Mouse (Mus musculus) MEL (cell line): Measurements from ENCODE around the gene Tnnc2. TPM values are rescaled to one million over a fixed set of nuclear protein-coding genes. Genes with fewer than 3 reads are reported as not detected.

Source experiments
- DNase-seq: peaks from one replicate; pipeline ENCODE4 v3.0.0; 2011; ENCODE audit warnings: low read depth, low spot score
- H3K27ac ChIP-seq: 2 replicates; pipeline ENCODE4 v1.5.1; 2012; ENCODE audit warnings: low read depth, mild to moderate bottlenecking, control low read depth, low read length, moderate library complexity; ENCODE audit not compliant: control insufficient read depth
- H3K27me3 ChIP-seq, 2 experiments: fragments of 150-350 bp in 1 of 2; sonication (generic) in 1 of 2; 2 replicates each; pipeline ENCODE4 v1.6.1; 2012; ENCODE audit warnings: low read length in 2 of 2, mild to moderate bottlenecking in 2 of 2, improper control_type of control experiment in 1 of 2, moderate library complexity in 1 of 2; ENCODE audit not compliant: insufficient read depth in 2 of 2, control insufficient read depth in 1 of 2
- H3K36me3 ChIP-seq, 2 experiments: 2 replicates each; pipeline ENCODE4 v1.6.1; 2012 to 2014; ENCODE audit warnings: low read length in 2 of 2, improper control_type of control experiment in 1 of 2, inconsistent platforms in 1 of 2, mild to moderate bottlenecking in 1 of 2; ENCODE audit not compliant: insufficient read depth in 2 of 2, control insufficient read depth in 1 of 2
- H3K4me1 ChIP-seq, 2 experiments: fragments of 150-350 bp in 1 of 2; sonication (generic) in 1 of 2; 2 replicates each; pipeline ENCODE4 v1.6.1; 2012; ENCODE audit warnings: low read length in 2 of 2, improper control_type of control experiment in 1 of 2, mild to moderate bottlenecking in 1 of 2; ENCODE audit not compliant: insufficient read depth in 2 of 2, control insufficient read depth in 1 of 2
- H3K4me3 ChIP-seq, 2 experiments: fragments of 150-350 bp in 1 of 2; sonication (generic) in 1 of 2; 2 replicates each; pipeline ENCODE4 v1.5.1; 2012; ENCODE audit warnings: low read depth in 2 of 2, low read length in 2 of 2, mild to moderate bottlenecking in 2 of 2, moderate library complexity in 2 of 2, control low read depth in 1 of 2, improper control_type of control experiment in 1 of 2; ENCODE audit not compliant: control insufficient read depth in 1 of 2, insufficient read depth in 1 of 2
- H3K79me2 ChIP-seq: 2 replicates; pipeline ENCODE4 v1.6.1; 2012; ENCODE audit warnings: mild to moderate bottlenecking, low read length, moderate library complexity; ENCODE audit not compliant: control insufficient read depth, poor library complexity, insufficient read depth
- H3K9ac ChIP-seq: 2 replicates; pipeline ENCODE4 v1.6.1; 2012; ENCODE audit warnings: low read depth, mild to moderate bottlenecking, control low read depth, low read length, moderate library complexity; ENCODE audit not compliant: control insufficient read depth, poor library complexity, severe bottlenecking
- H3K9me3 ChIP-seq: fragments of 150-350 bp; sonication (generic); replicated peaks from 2 replicates; pipeline ENCODE4 v1.6.1; 2012; ENCODE audit warnings: mild to moderate bottlenecking, low read length, improper control_type of control experiment, moderate library complexity; ENCODE audit not compliant: insufficient read depth
- BHLHE40 ChIP-seq: IDR thresholded peaks from 2 replicates; pipeline ENCODE4 v1.6.1; 2012; ENCODE audit warnings: low read depth, mild to moderate bottlenecking, inconsistent platforms, low read length, improper control_type of control experiment, borderline replicate concordance
- CHD2 ChIP-seq: IDR thresholded peaks from 2 replicates; pipeline ENCODE4 v1.6.1; 2011; ENCODE audit warnings: low read length, improper control_type of control experiment
- CTCF ChIP-seq, 3 experiments: IDR thresholded peaks in 2 of 3; conservative IDR thresholded peaks in 1 of 3; 2 replicates each; pipeline ENCODE4 v1.5.1; 2011 to 2012; ENCODE audit warnings: low read length in 3 of 3, low read depth in 2 of 3, mild to moderate bottlenecking in 2 of 3, improper control_type of control experiment in 1 of 3, inconsistent platforms in 1 of 3, mixed read lengths in 1 of 3, moderate library complexity in 1 of 3; ENCODE audit not compliant: control insufficient read depth in 1 of 3, insufficient read depth in 1 of 3, poor library complexity in 1 of 3, severe bottlenecking in 1 of 3
- E2F4 ChIP-seq: IDR thresholded peaks from 2 replicates; pipeline ENCODE4 v1.6.1; 2011; ENCODE audit warnings: low read depth, low read length, improper control_type of control experiment, borderline replicate concordance
- EP300 ChIP-seq, 2 experiments: IDR thresholded peaks; 2 replicates each; pipeline ENCODE4 v1.6.1; 2011; ENCODE audit warnings: improper control_type of control experiment in 2 of 2, low read length in 2 of 2, low read depth in 1 of 2, mild to moderate bottlenecking in 1 of 2
- ETS1 ChIP-seq: IDR thresholded peaks from 2 replicates; pipeline ENCODE4 v1.6.1; 2012; ENCODE audit warnings: low read depth, mild to moderate bottlenecking, inconsistent platforms, low read length, improper control_type of control experiment, moderate library complexity
- HCFC1 ChIP-seq: IDR thresholded peaks from 2 replicates; pipeline ENCODE4 v1.6.1; 2012; ENCODE audit warnings: low read depth, mild to moderate bottlenecking, inconsistent platforms, low read length, improper control_type of control experiment, moderate library complexity
- JUND ChIP-seq: IDR thresholded peaks from 2 replicates; pipeline ENCODE4 v1.6.1; 2011; ENCODE audit warnings: low read depth, mild to moderate bottlenecking, improper control_type of control experiment, low read length
- MAX ChIP-seq: IDR thresholded peaks from 2 replicates; pipeline ENCODE4 v1.6.1; 2011; ENCODE audit warnings: low read length, improper control_type of control experiment
- MXI1 ChIP-seq: IDR thresholded peaks from 2 replicates; pipeline ENCODE4 v1.6.1; 2011; ENCODE audit warnings: mild to moderate bottlenecking, low read depth, low read length, improper control_type of control experiment
- NELFE ChIP-seq: IDR thresholded peaks from 2 replicates; pipeline ENCODE4 v1.6.1; 2011; ENCODE audit warnings: low read depth, low read length, improper control_type of control experiment
- NRF1 ChIP-seq: IDR thresholded peaks from 2 replicates; pipeline ENCODE4 v1.6.1; 2014; ENCODE audit warnings: low read depth, mild to moderate bottlenecking, inconsistent platforms, low read length, improper control_type of control experiment, moderate library complexity; ENCODE audit not compliant: poor library complexity, insufficient read depth, severe bottlenecking
- POLR2A ChIP-seq, 2 experiments: IDR thresholded peaks; 2 replicates each; pipeline ENCODE4 v1.6.1; 2011 to 2012; ENCODE audit warnings: low read length in 2 of 2, mild to moderate bottlenecking in 2 of 2, control low read depth in 1 of 2, improper control_type of control experiment in 1 of 2, low read depth in 1 of 2, moderate library complexity in 1 of 2; ENCODE audit not compliant: control insufficient read depth in 1 of 2, insufficient read depth in 1 of 2, poor library complexity in 1 of 2
- POLR2AphosphoS2 ChIP-seq: IDR thresholded peaks from 2 replicates; pipeline ENCODE4 v1.6.1; 2011; ENCODE audit warnings: low read length, improper control_type of control experiment
- RAD21 ChIP-seq: IDR thresholded peaks from 2 replicates; pipeline ENCODE4 v1.6.1; 2011; ENCODE audit warnings: mild to moderate bottlenecking, low read depth, low read length, improper control_type of control experiment
- RCOR1 ChIP-seq: IDR thresholded peaks from 2 replicates; pipeline ENCODE4 v1.6.1; 2012; ENCODE audit warnings: low read depth, mild to moderate bottlenecking, inconsistent platforms, low read length, improper control_type of control experiment
- TBP ChIP-seq: IDR thresholded peaks from 2 replicates; pipeline ENCODE4 v1.8.0; 2011; ENCODE audit warnings: low read depth, low read length, improper control_type of control experiment
- TCF12 ChIP-seq: IDR thresholded peaks from 2 replicates; pipeline ENCODE4 v1.6.1; 2014; ENCODE audit warnings: low read depth, mild to moderate bottlenecking, inconsistent platforms, low read length, improper control_type of control experiment, moderate library complexity
- ZKSCAN1 ChIP-seq: IDR thresholded peaks from 2 replicates; pipeline ENCODE4 v1.6.1; 2012; ENCODE audit warnings: low read depth, mild to moderate bottlenecking, inconsistent platforms, low read length, improper control_type of control experiment, moderate library complexity
- ZMIZ1 ChIP-seq: IDR thresholded peaks from 2 replicates; pipeline ENCODE4 v1.6.1; 2012; ENCODE audit warnings: low read depth, mild to moderate bottlenecking, inconsistent platforms, low read length, improper control_type of control experiment, moderate library complexity
- polyA plus RNA-seq, 2 experiments: library from polyadenylated mRNA; stranded (reverse) in 1 of 2; unstranded in 1 of 2; fragments of >175 nt in 1 of 2; fragments of >200 nt in 1 of 2; gene quantifications; 2 replicates each; pipeline versions ENCODE4 v1.2.1 to v1.2.4; 2012; ENCODE audit warnings: low replicate concordance in 2 of 2, low read depth in 1 of 2; ENCODE audit not compliant: insufficient read length in 2 of 2, insufficient read depth in 1 of 2, missing spikeins in 1 of 2
- total RNA-seq: library from RNA; depleted of rRNA; stranded (reverse); fragments of 300-350 nt; gene quantifications from 2 replicates; pipeline ENCODE4 v1.2.3, GENCODE M21; 2012

The Tnnc2 gene
- total and polyA plus RNA-seq, 3 experiments, result not detected

DNA sequence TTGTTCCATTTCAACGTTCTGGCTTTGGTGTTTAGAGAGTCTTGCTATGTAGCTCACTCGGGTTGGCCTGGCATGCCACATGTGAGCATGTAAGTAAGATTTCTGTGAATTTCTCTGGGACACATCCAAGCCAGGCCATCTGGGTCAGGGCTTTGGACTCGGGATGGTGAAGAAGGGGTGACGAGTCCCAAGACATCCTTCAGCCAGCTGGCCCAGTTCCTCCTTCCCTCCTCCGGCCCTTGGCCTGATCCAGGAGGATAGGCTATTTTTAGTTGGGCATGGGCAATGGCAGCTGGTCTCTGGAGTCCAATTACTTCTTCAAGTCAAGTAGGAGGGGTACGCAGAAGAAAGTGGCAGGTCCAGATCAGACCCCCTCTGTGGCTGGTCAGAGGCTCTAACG is 958 bp downstream of the Tnnc2 start:
- no peaks in the 10 kb centered on the region for H3K9me3 ChIP-seq
- no peaks in the 10 kb centered on the region for H3K27me3 ChIP-seq
- TF ChIP-seq POLR2AphosphoS2 (no peak), RCOR1 (no peak), JUND (no peak), E2F4 (no peak), MAX (no peak), ETS1 (no peak), CHD2 (no peak), RAD21 (no peak), ZMIZ1 (no peak), TBP (no peak), BHLHE40 (no peak), TCF12 (no peak), ZKSCAN1 (no peak), CTCF (IDR thresholded peaks at IDR 0.05 in 2 of 3, conservative IDR thresholded peaks at IDR 0.05 in 1 of 3; ENCODE audit: control insufficient read depth in 1 of 3, insufficient read depth in 1 of 3, low read depth in 2 of 3, low read length in 3 of 3, poor library complexity in 1 of 3, severe bottlenecking in 1 of 3) (no peak), MXI1 (no peak), POLR2A (IDR thresholded peaks at IDR 0.05; ENCODE audit: control insufficient read depth in 1 of 2, insufficient read depth in 1 of 2, low read depth in 1 of 2, low read length in 2 of 2, poor library complexity in 1 of 2) (no peak)
- H3K4me3 ChIP-seq, result no peak overlapping the region
- H3K27ac ChIP-seq, result no peak overlapping the region
- no peaks in the 10 kb centered on the region for H3K79me2 ChIP-seq
- no peak for DNase-seq
- H3K9ac ChIP-seq, result no peak overlapping the region
- H3K4me1 ChIP-seq, result 0 out of 4 replicates have a peak, but pooled peaks cover 0 to under 1% of the 10 kb centered on the region in 2 experiments
- H3K36me3 ChIP-seq, result no peaks in the 10 kb centered on the region; a peak in 1 of 4 replicates

DNA sequence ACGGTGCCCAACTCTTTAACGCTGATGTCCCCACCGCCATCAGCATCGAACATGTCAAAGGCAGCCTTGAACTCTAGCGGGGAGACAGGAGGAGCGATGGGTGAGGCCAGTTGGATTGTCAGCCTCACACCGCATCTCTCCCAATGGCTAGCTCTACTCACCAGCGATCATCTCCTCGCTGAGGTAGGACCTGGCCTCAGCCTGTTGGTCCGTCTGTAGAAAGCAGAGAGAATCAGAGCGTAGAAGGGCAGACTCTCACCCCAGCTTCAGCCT is 1.8 kb downstream of the Tnnc2 start:
- peaks cover 0 to 5% of the 10 kb centered on the region in 2 experiments; a peak in 2 of 4 replicates for H3K36me3 ChIP-seq
- no peak for DNase-seq
- no peak overlapping the region for H3K9ac ChIP-seq
- H3K27ac ChIP-seq, result no peak overlapping the region
- H3K4me1 ChIP-seq, result peaks cover 0 to 9% of the 10 kb centered on the region in 2 experiments; a peak in 3 of 4 replicates
- no peaks in the 10 kb centered on the region for H3K27me3 ChIP-seq
- TF ChIP-seq JUND (no peak), NRF1 (no peak), RCOR1 (no peak), NELFE (no peak), HCFC1 (no peak), EP300 (IDR thresholded peaks at IDR 0.05; ENCODE audit: low read depth in 1 of 2, low read length in 2 of 2) (no peak), ETS1 (no peak), RAD21 (no peak)
- H3K79me2 ChIP-seq, result no peaks in the 10 kb centered on the region
- no peak overlapping the region for H3K4me3 ChIP-seq
- no peaks in the 10 kb centered on the region for H3K9me3 ChIP-seq
